Mouse (Mus musculus) gastrocnemius, adult 2 months (tissue): ENCODE results near the gene Myo3a. TPM values are rescaled to one million over a fixed set of nuclear protein-coding genes. Genes with fewer than 3 reads are reported as not detected.
"Not testable (repeated sequence)": the region's sequence is repeated elsewhere in the genome, so short reads cannot be mapped to it uniquely, and the experiment has no call there.

ENCODE experiments used
- DNase-seq: peaks from one replicate; pipeline ENCODE4 v3.0.0; 2022
- H3K27ac ChIP-seq: fragments of 200-600 bp; 2 replicates; pipeline ENCODE4 v1.8.1; 2022; ENCODE audit warnings: mild to moderate bottlenecking
- H3K4me3 ChIP-seq: fragments of 200-600 bp; 2 replicates; pipeline ENCODE4 v1.8.1; 2022; ENCODE audit warnings: mild to moderate bottlenecking, moderate library complexity
- CTCF ChIP-seq: fragments of 200-600 bp; IDR thresholded peaks from 2 replicates; pipeline ENCODE4 v1.8.1; 2022; ENCODE audit warnings: antibody characterized with exemption, mild to moderate bottlenecking, moderate library complexity
- intact Hi-C: fragments of 180-260 bp; cut with DNase I; formaldehyde crosslinking; loops from one replicate; pipeline ENCODE4 v1.15.1; 2025
- long read RNA-seq, 2 experiments: library from polyadenylated mRNA; stranded (forward); transcript quantifications; one replicate each; pipeline ENCODE4 v2.0.0; 2021
- total RNA-seq, 2 experiments: library from RNA; stranded (reverse); gene quantifications; 2 replicates each; pipeline ENCODE4 v1.2.3; 2021

The Myo3a gene
- total RNA-seq = not detected
- long read RNA-seq, experiment 1 = 0 reads
- long read RNA-seq, experiment 2 = 0 reads

DNA sequence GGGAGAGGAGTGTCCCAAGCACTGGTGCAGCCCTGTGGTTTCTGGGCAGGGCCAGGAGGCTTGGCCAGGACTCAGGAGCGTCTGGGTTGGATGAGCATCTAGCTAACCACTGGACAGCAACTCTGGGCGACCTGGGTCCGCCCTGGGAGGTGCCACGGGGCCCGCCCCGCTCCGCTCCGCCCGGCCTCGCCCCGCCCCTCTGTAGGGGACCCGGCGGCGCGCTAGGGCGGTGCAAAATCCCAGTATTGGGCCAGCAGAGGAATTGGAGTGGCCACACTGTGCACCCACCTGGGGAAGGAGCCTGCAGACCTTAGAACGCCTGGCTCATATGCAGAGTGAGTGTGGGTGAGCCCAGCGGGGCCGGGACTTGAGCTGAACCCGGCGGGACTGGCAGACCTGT lies at the start of gene Myo3a:
Gene Myo3a (plus strand): TSS at position 196 of the 400 bp plus-strand sequence.
- Histone ChIP-seq H3K4me3 (peak within 1 kb of the TSS; percentile 33), H3K27ac (no peak within 1 kb of the TSS)
- intact Hi-C loops = no loop called here
- no peak for TF ChIP-seq CTCF
- DNase-seq = no peak

- DNase-seq = no peak
- intact Hi-C loops = no loop called here
- H3K4me3 ChIP-seq = no peak overlapping the region
- H3K27ac ChIP-seq = no peak overlapping the region
- no peak for TF ChIP-seq CTCF
These were observed 23.2 kb downstream of the Myo3a start for GRCm38 (mm10) chr2:22250462-22250861.

GRCm38 (mm10) chr2:22251045-22251444 lies 23.7 kb downstream of the Myo3a start:
- DNase-seq = no peak
- intact Hi-C loops = no loop called here
- no peak overlapping the region for H3K4me3 ChIP-seq
- TF ChIP-seq CTCF = no peak
- H3K27ac ChIP-seq = no peak overlapping the region

- TF ChIP-seq CTCF = no peak
- DNase-seq = no peak
- intact Hi-C loops = no loop called here
- Histone ChIP-seq H3K4me3 (no peak overlapping the region), H3K27ac (no peak overlapping the region)
These were observed 28.3 kb downstream of the Myo3a start for GRCm38 (mm10) chr2:22255600-22255999.

DNA sequence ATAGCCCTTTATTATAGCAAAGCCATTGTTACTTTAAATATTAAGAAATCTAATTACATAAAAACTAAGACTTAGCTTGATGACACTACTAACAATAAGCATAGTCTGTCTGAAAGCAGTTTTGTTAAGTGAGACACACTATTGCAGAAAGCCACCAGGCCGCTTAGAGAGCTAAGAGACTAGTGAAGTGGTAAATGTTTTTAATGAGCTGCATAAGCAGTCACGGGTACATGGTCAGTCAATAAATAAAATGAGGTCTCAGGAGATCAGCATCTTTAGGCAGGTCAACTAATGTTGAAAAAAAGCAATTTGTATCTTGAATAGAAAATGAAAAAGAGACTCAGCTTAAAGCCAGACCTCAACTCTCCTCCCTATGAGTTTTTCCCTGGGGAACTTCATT lies 44.3 kb downstream of the Myo3a start:
- H3K27ac ChIP-seq = no peak overlapping the region

DNA sequence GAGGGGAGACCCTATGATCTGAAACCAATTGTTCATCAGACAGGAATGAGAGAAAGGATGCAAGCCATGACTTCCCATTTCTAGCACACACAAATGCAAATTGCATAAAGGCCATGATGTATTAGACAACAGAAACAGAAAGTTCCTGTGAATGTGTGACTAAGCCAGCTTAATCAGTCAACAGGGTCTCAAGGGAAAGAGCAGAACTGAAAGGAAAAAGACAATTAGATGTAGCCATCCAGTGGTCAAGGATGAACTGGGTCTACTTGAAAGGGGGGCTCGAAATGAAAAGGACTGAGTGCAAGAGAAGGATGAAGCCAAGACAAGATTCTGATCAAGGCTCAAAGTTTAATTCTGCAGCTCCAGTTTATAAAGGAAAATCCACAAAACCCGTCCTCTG lies 58.1 kb downstream of the Myo3a start:
- no peak overlapping the region for H3K4me3 ChIP-seq
- DNase-seq = no peak
- no peak for TF ChIP-seq CTCF
- intact Hi-C loops = no loop called here
- H3K27ac ChIP-seq = no peak overlapping the region

More for the DNA sequence above, 44.3 kb downstream of the Myo3a start:
- no peak overlapping the region for H3K4me3 ChIP-seq
- no peak for DNase-seq
- no peak for TF ChIP-seq CTCF
- intact Hi-C loops = no loop called here

DNA sequence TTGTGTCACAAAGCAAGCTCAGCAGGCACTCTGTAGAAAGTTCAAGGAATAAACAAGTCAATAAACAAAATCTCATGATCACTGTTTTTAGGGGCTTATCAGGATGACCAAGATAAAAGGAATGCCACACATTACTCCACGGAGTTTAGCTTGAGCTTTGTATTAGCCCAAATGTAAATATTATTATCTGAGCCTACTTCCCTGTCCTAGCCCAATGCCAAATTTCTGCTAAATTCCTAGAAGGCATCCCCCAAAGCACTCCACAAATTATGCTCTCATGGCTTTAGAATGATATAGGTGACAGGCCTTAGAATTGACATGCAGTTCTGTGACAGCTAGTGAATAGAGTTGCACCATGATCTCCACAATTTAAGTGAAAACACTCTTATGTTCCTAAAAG lies 58.5 kb downstream of the Myo3a start:
- no peak overlapping the region for H3K4me3 ChIP-seq
- no peak for TF ChIP-seq CTCF
- no peak overlapping the region for H3K27ac ChIP-seq
- intact Hi-C loops = no loop called here
- DNase-seq = no peak

GRCm38 (mm10) chr2:22293579-22294446 lies 66.5 kb downstream of the Myo3a start:
- no peak for TF ChIP-seq CTCF
- DNase-seq = no peak
- H3K27ac ChIP-seq = no peak overlapping the region
- intact Hi-C loops = no loop called here
- no peak overlapping the region for H3K4me3 ChIP-seq

GRCm38 (mm10) chr2:22294447-22294738 lies 67.1 kb downstream of the Myo3a start:
- H3K4me3 ChIP-seq = no peak overlapping the region
- intact Hi-C loops = no loop called here
- DNase-seq = no peak
- no peak overlapping the region for H3K27ac ChIP-seq
- TF ChIP-seq CTCF = no peak

DNA sequence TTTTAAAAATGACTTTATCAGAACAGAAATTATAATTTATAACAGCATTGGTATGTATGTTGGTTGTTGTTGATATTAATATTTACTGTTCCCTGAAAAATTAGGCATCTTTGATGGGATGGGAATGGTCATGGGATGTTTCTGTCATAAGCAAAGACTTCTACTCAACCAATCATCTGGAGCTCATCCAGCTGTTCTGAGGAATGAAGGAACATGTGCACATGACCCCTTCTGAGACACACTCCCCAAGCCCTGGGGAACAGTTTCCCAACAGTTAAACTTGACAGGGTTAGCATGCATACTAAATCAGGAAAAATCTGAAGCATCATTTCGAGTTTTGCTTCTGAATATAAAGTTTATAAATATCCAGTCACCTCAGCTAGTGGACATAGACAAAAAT lies 70.6 kb downstream of the Myo3a start:
- no peak for DNase-seq
- H3K27ac ChIP-seq = no peak overlapping the region
- intact Hi-C loops = no loop called here

DNA sequence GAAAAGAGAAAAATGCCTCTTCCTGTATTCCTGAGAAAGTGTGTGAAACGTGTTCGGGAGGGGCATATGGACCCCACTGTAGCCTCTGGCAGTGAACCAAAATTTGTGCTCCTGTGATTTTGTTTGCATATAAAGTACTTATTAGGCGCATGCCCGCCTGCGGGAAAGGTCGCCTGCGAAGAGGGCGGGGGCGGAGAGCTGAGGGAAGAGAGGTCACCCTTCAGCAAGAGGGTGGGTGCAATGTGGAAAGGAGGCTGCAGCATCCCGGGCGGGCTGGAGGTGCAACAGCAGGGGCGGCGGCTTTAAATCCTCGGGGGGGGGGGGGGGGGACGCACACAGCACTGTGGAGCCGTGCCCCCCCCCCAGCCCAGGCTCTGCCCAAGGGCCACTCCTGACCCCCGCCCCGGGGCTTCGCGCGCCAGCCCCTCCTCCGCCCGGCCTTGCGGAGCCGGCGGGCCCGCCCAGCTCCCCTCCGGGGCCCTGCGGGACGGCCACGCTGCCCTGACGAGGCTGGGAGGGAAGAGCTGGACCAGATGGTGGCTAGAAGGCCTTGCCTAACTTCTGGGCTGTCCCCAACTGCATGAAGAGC lies 111.1 kb downstream of the Myo3a start:
- no peak for TF ChIP-seq CTCF
- peak; percentile 31 for DNase-seq
- Histone ChIP-seq H3K27ac (no peak overlapping the region), H3K4me3 (peak overlapping the region; percentile 51)
- intact Hi-C loops = no loop called here

More for the DNA sequence above, 70.6 kb downstream of the Myo3a start:
- TF ChIP-seq CTCF = no peak
- no peak overlapping the region for H3K4me3 ChIP-seq

DNA sequence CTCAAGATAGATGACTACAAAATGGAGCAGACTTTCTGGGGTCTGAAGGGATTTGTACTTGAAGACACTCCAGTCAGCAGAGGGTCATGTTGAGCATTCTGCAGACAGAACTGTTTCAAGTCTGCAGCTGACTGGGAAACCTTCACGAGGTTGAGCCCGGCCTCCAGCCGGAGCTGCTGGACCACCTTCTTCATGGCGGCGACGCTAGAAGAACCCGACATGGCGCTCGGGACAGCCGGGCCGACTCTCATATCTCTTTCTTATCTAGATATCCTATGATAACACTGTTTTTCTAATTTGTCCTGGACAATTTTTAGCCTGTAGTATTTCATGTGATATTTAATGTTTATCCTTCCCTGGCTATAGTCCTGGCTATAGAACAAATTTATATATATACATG lies 183.2 kb downstream of the Myo3a start:
- DNase-seq, intact Hi-C loops, H3K4me3 ChIP-seq: not testable (repeated sequence)

GRCm38 (mm10) chr2:22548421-22548820 lies 321.1 kb downstream of the Myo3a start:
- no peak for TF ChIP-seq CTCF
- Histone ChIP-seq H3K4me3 (no peak overlapping the region), H3K27ac (no peak overlapping the region)
- intact Hi-C loops = no loop called here
- DNase-seq = no peak

More for the DNA sequence above, 183.2 kb downstream of the Myo3a start:
- not testable (repeated sequence) for H3K27ac ChIP-seq

DNA sequence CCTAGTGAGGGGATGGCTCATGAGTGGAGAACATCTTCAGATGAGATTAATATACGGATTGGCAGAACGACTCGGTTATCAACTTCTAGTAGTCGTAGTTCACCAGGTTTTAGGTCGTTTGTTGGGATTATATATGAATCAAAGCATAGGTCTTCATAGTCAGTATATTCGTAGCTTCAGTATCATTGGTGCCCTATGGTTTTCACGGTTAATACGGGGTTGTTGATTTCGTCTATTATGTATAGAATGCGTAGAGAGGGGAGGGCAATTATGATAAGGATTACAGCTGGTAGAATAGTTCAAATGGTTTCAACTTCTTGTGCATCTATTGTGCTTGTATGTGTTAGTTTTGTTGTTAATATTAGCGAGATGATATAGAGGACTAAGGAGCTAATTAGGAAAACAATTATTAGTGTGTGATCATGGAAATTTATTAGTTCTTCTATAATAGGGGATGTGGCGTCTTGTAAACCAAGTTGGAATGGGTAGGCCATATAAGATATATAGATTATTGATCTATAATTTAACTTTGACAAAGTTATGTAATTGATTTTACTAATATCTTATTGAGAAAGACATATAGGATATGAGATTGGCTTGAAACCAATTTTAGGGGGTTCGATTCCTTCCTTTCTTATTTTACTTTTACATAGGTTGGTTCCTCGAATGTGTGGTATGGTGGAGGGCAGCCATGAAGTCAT lies 360.3 kb downstream of the Myo3a start:
- intact Hi-C loops, H3K27ac ChIP-seq, DNase-seq, H3K4me3 ChIP-seq: not testable (repeated sequence)

DNA sequence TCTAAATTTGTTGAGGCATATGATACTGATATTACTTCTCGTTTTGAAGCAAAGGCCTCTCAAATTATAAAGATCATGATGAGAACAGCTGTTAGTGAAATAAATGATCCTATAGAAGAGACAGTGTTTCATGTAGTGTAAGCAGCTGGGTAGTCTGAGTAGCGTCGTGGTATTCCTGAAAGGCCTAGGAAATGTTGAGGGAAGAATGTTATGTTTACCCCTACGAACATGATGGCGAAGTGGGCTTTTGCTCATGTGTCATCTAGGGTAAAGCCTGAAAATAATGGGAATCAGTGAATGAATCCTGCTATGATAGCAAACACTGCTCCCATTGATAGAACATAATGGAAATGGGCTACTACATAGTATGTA lies 360.9 kb downstream of the Myo3a start:
- DNase-seq, H3K27ac ChIP-seq, H3K4me3 ChIP-seq, intact Hi-C loops: not testable (repeated sequence)

DNA sequence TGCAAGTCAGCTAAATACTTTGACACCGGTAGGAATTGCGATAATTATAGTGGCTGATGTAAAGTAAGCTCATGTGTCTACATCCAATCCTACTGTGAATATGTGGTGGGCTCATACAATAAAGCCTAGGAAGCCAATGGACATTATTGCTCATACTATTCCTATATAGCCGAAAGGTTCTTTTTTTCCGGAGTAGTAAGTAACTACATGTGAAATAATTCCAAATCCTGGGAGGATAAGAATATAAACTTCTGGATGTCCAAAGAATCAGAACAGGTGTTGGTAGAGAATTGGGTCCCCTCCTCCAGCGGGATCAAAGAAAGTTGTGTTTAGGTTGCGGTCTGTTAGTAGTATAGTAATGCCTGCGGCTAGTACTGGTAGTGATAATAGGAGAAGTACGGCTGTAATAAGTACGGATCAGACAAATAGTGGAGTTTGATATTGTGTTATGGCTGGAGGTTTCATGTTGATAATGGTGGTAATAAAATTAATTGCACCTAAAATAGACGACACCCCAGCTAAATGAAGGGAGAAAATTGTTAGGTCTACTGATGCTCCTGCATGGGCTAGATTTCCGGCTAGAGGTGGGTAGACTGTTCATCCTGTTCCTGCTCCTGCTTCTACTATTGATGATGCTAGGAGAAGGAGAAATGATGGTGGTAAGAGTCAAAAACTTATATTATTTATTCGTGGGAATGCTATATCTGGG lies 361.5 kb downstream of the Myo3a start:
- DNase-seq, H3K27ac ChIP-seq, intact Hi-C loops, H3K4me3 ChIP-seq: not testable (repeated sequence)

- intact Hi-C loops, DNase-seq, H3K4me3 ChIP-seq, H3K27ac ChIP-seq: not testable (repeated sequence)
These were observed 362.3 kb downstream of the Myo3a start for GRCm38 (mm10) chr2:22589382-22590205.
